In the genomic region with DNA sequence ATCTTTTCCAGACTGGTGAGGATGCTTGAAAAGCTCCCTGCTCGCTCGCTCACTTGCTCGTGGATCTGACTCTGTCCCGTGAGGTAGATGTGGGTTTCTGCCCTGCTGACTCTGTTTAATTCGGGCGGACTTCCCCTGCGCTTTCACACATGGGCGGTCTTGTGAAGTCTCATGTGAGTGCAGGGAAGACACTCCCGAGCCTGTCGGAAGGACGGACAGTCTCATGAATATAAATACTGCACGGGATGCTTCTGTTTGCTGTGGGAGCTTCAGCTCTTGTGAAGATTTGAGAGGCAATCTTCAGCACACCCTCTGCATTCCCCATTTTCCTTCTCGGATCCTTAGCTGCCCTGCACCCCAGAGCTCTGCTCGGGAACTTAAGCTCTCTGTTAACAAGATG, we compare ENCODE assay signal across 9 mouse cellular contexts.
DNase-seq lines count a peak whose midpoint lies in the region; ATAC-seq lines count a peak whose summit lies in the region.
"Had no signal": no experiment of that assay in that cellular context is flagged by ENCODE, and none has a peak within 500 bp of the region (broad histone marks: within the 10 kb centered on the region; RNA-seq: fewer than 3 reads in every experiment).

No protein-coding gene starts in this region.

- no peak for ATAC-seq in kidney, embryonic 15.5 days (replicated peaks; ENCODE audit: low FRiP score)
- no peak for ATAC-seq in midbrain, embryonic 13.5 days
- ATAC-seq in forebrain, embryonic 11.5 days (replicated peaks; ENCODE audit: low FRiP score) = no peak

- peak; percentile 9 for DNase-seq in gastrocnemius, adult 18-20 months (ENCODE audit: low spot score)
- DNase-seq in gastrocnemius, postnatal 4 days (ENCODE audit: low spot score in 2 of 2) = no peak
- peak; percentile 13 for DNase-seq in T-cell, adult 2 months (ENCODE audit: low spot score)
- no peak for DNase-seq in forebrain, embryonic 11.5 days (ENCODE audit: low spot score)
- no peak for DNase-seq in ovary, postnatal 14 days (ENCODE audit: low spot score)
- DNase-seq in right cerebral cortex, adult 18-20 months = no peak

- H3K4me2 ChIP-seq in kidney, embryonic 15.5 days = peak overlapping the region; percentile 33
- peak overlapping the region; percentile 31 for H3K4me2 ChIP-seq in midbrain, embryonic 13.5 days (replicated peaks)
- no peak overlapping the region for H3K4me2 ChIP-seq in forebrain, embryonic 11.5 days (ENCODE audit: low read depth, low read length, severe bottlenecking)
- H3K4me2 ChIP-seq: limb, embryonic 13.5 days had no signal

- 24% methylated on average over 14 of the region's 14 CpGs for WGBS in kidney, embryonic 15.5 days
- 5% methylated on average over 14 of the region's 14 CpGs for WGBS in midbrain, embryonic 13.5 days
- WGBS in forebrain, embryonic 11.5 days = 24% methylated on average over 14 of the region's 14 CpGs

- no peak overlapping the region for H3K4me3 ChIP-seq in kidney, embryonic 15.5 days (replicated peaks)
- H3K4me3 ChIP-seq in midbrain, embryonic 13.5 days (replicated peaks) = no peak overlapping the region
- H3K4me3 ChIP-seq in forebrain, embryonic 11.5 days (ENCODE audit: low read depth, low read length) = no peak overlapping the region
- H3K4me3 ChIP-seq: limb, embryonic 13.5 days had no signal

- H3K9me3 ChIP-seq in kidney, embryonic 15.5 days (replicated peaks) = no peaks in the 10 kb centered on the region
- no peaks in the 10 kb centered on the region for H3K9me3 ChIP-seq in midbrain, embryonic 13.5 days
- no peaks in the 10 kb centered on the region for H3K9me3 ChIP-seq in forebrain, embryonic 11.5 days (ENCODE audit: control insufficient read depth, low read length)
- H3K9me3 ChIP-seq: limb, embryonic 13.5 days had no signal

- no peaks in the 10 kb centered on the region; the same call in 1 of the 2 replicates for H3K27me3 ChIP-seq in kidney, embryonic 15.5 days
- peaks cover 9% of the 10 kb centered on the region; the same call in 1 of the 2 replicates for H3K27me3 ChIP-seq in midbrain, embryonic 13.5 days
- no peaks in the 10 kb centered on the region; the same call in 1 of the 2 replicates for H3K27me3 ChIP-seq in forebrain, embryonic 11.5 days (ENCODE audit: control insufficient read depth, insufficient read depth, low read length)
- H3K27me3 ChIP-seq: limb, embryonic 13.5 days had no signal

- H3K4me1 ChIP-seq in kidney, embryonic 15.5 days = peaks cover 23% of the 10 kb centered on the region
- H3K4me1 ChIP-seq in midbrain, embryonic 13.5 days (replicated peaks) = peaks cover 22% of the 10 kb centered on the region
- no peaks in the 10 kb centered on the region for H3K4me1 ChIP-seq in forebrain, embryonic 11.5 days (replicated peaks; ENCODE audit: control insufficient read depth, insufficient read depth, low read length)
- H3K4me1 ChIP-seq: limb, embryonic 13.5 days had no signal

- no peak overlapping the region for H3K9ac ChIP-seq in kidney, embryonic 15.5 days
- no peak overlapping the region for H3K9ac ChIP-seq in midbrain, embryonic 13.5 days (replicated peaks)
- H3K9ac ChIP-seq in forebrain, embryonic 11.5 days (ENCODE audit: low read length) = no peak overlapping the region
- H3K9ac ChIP-seq: limb, embryonic 13.5 days had no signal

- H3K36me3 ChIP-seq in kidney, embryonic 15.5 days = no peaks in the 10 kb centered on the region
- H3K36me3 ChIP-seq in midbrain, embryonic 13.5 days = no peaks in the 10 kb centered on the region
- H3K36me3 ChIP-seq in forebrain, embryonic 11.5 days (ENCODE audit: control insufficient read depth, insufficient read depth, low read length) = no peaks in the 10 kb centered on the region
- H3K36me3 ChIP-seq: limb, embryonic 13.5 days had no signal

- H3K27ac ChIP-seq in kidney, embryonic 15.5 days = no peak overlapping the region
- 0 out of 2 replicates have a peak overlapping the region, but pooled peaks have one; percentile 22 for H3K27ac ChIP-seq in midbrain, embryonic 13.5 days
- H3K27ac ChIP-seq in forebrain, embryonic 11.5 days (ENCODE audit: low read depth, low read length) = no peak overlapping the region
- H3K27ac ChIP-seq: limb, embryonic 13.5 days had no signal

Comparison
In these comparisons a context has a peak if more than half of its experiments do, and no peak if none do; other contexts are left out.
1. DNase-seq: peak in gastrocnemius, adult 18-20 months (single experiment) and T-cell, adult 2 months (single experiment); none in gastrocnemius, postnatal 4 days (0 of 2), forebrain, embryonic 11.5 days (single experiment), ovary, postnatal 14 days (single experiment) and right cerebral cortex, adult 18-20 months (single experiment).